Comparison of ENCODE assay signal across 12 mouse cellular contexts in genomic region chr11:29715499-29715898, GRCm38 (mm10). TPM values are rescaled to one million over a fixed set of nuclear protein-coding genes. Genes with fewer than 3 reads are reported as not detected.
DNase-seq lines count a peak whose midpoint lies in the region; ATAC-seq and TF ChIP-seq lines count a peak whose summit lies in the region.
"Had no signal": no experiment of that assay in that cellular context is flagged by ENCODE, and none has a peak within 500 bp of the region (broad histone marks: within the 10 kb centered on the region; RNA-seq: fewer than 3 reads in every experiment).

No protein-coding gene starts in this region.

- peak; percentile 51 for TF ChIP-seq CTCF in kidney, postnatal 0 days (IDR thresholded peaks at IDR 0.05; ENCODE audit: low read depth)
- peak; percentile 58 for TF ChIP-seq CTCF in midbrain, postnatal 0 days (IDR thresholded peaks at IDR 0.05)

- H3K27me3 ChIP-seq in kidney, postnatal 0 days (ENCODE audit: insufficient read depth, low read length): no peaks in the 10 kb centered on the region
- H3K27me3 ChIP-seq in midbrain, postnatal 0 days (ENCODE audit: insufficient read depth, low read length): no peaks in the 10 kb centered on the region
- no peaks in the 10 kb centered on the region for H3K27me3 ChIP-seq in midbrain, embryonic 13.5 days
- H3K27me3 ChIP-seq: hindbrain, embryonic 15.5 days; liver, embryonic 13.5 days had no signal

- no peak overlapping the region for H3K4me3 ChIP-seq in kidney, postnatal 0 days (replicated peaks; ENCODE audit: low read depth, low read length)
- no peak overlapping the region for H3K4me3 ChIP-seq in midbrain, postnatal 0 days (ENCODE audit: low read depth, low read length)
- H3K4me3 ChIP-seq in midbrain, embryonic 13.5 days (replicated peaks): no peak overlapping the region
- H3K4me3 ChIP-seq: hindbrain, embryonic 15.5 days; liver, embryonic 13.5 days had no signal

- 86% methylated on average over 3 of the region's 3 CpGs for WGBS in kidney, postnatal 0 days
- WGBS in midbrain, postnatal 0 days: 86% methylated on average over 3 of the region's 3 CpGs
- 95% methylated on average over 3 of the region's 3 CpGs for WGBS in midbrain, embryonic 13.5 days

- ATAC-seq in kidney, postnatal 0 days (replicated peaks; ENCODE audit: low FRiP score, low read depth): no peak
- ATAC-seq in midbrain, postnatal 0 days (ENCODE audit: low FRiP score): no peak
- no peak for ATAC-seq in midbrain, embryonic 13.5 days

- no peak overlapping the region for H3K27ac ChIP-seq in kidney, postnatal 0 days
- no peak overlapping the region for H3K27ac ChIP-seq in midbrain, postnatal 0 days (ENCODE audit: low read depth, low read length)
- no peak overlapping the region for H3K27ac ChIP-seq in midbrain, embryonic 13.5 days
- H3K27ac ChIP-seq: hindbrain, embryonic 15.5 days; liver, embryonic 13.5 days had no signal

- H3K9me3 ChIP-seq in kidney, postnatal 0 days (replicated peaks; ENCODE audit: low read length): no peaks in the 10 kb centered on the region
- H3K9me3 ChIP-seq in midbrain, postnatal 0 days (ENCODE audit: low read length): no peaks in the 10 kb centered on the region
- no peaks in the 10 kb centered on the region for H3K9me3 ChIP-seq in midbrain, embryonic 13.5 days
- H3K9me3 ChIP-seq: hindbrain, embryonic 15.5 days; liver, embryonic 13.5 days had no signal

- H3K36me3 ChIP-seq in kidney, postnatal 0 days (ENCODE audit: insufficient read depth, low read length): no peaks in the 10 kb centered on the region
- 0 out of 2 replicates have a peak, but pooled peaks cover 2% of the 10 kb centered on the region for H3K36me3 ChIP-seq in midbrain, postnatal 0 days (ENCODE audit: insufficient read depth, low read length)
- H3K36me3 ChIP-seq in midbrain, embryonic 13.5 days: peaks cover 20% of the 10 kb centered on the region
- H3K36me3 ChIP-seq: liver, embryonic 13.5 days had no signal

- peaks cover 8% of the 10 kb centered on the region; the same call in 1 of the 2 replicates for H3K4me1 ChIP-seq in kidney, postnatal 0 days (replicated peaks; ENCODE audit: insufficient read depth, low read length)
- H3K4me1 ChIP-seq in midbrain, postnatal 0 days (ENCODE audit: insufficient read depth, low read length): no peaks in the 10 kb centered on the region; the same call in 1 of the 2 replicates
- H3K4me1 ChIP-seq in midbrain, embryonic 13.5 days (replicated peaks): peaks cover 14% of the 10 kb centered on the region

- DNase-seq in kidney, postnatal 0 days (ENCODE audit: low spot score): peak; percentile 33
- DNase-seq in kidney, adult 8-10 months: no peak
- no peak for DNase-seq in midbrain, postnatal 0 days (ENCODE audit: low spot score)
- DNase-seq in adipocyte (ENCODE audit: low spot score): peak; percentile 46
- DNase-seq in thymus, postnatal 0 days (ENCODE audit: low spot score): no peak
- no peak for DNase-seq in cerebellum, adult 9-11 months
- DNase-seq: kidney, adult 18-20 months; liver, embryonic 13.5 days; right cerebral cortex, postnatal 25 days had no signal

- no peak overlapping the region for H3K9ac ChIP-seq in kidney, postnatal 0 days (ENCODE audit: low read depth, low read length)
- no peak overlapping the region for H3K9ac ChIP-seq in midbrain, postnatal 0 days (replicated peaks; ENCODE audit: low read length, poor library complexity, severe bottlenecking)
- no peak overlapping the region for H3K9ac ChIP-seq in midbrain, embryonic 13.5 days (replicated peaks)
- H3K9ac ChIP-seq: hindbrain, embryonic 15.5 days; liver, embryonic 13.5 days had no signal

- no peak overlapping the region for H3K4me2 ChIP-seq in kidney, postnatal 0 days (ENCODE audit: low read length)
- H3K4me2 ChIP-seq in midbrain, postnatal 0 days (ENCODE audit: low read depth, low read length, poor library complexity, severe bottlenecking): no peak overlapping the region
- H3K4me2 ChIP-seq in midbrain, embryonic 13.5 days (replicated peaks): no peak overlapping the region
- H3K4me2 ChIP-seq: heart, embryonic 11.5 days; hindbrain, embryonic 15.5 days; liver, embryonic 13.5 days had no signal

RNA-seq across cellular contexts. Expression of gene Rtn4, which starts 22.8 kb away (rescaled TPM):
- 62.2 and 75.0 TPM in 2 replicates for polyA plus RNA-seq in kidney, postnatal 0 days (2015; fragmentation: Nextera tagmentation; extraction: Ambion mirVana)
- 322 and 368 TPM in 2 replicates for total RNA-seq in midbrain, postnatal 0 days (2014; rRNA removed)
- polyA plus RNA-seq in midbrain, postnatal 0 days (2015; fragmentation: Nextera tagmentation; extraction: Ambion mirVana): 144 and 153 TPM in 2 replicates
- polyA plus RNA-seq in midbrain, embryonic 13.5 days (2015; fragmentation: Nextera tagmentation; extraction: Ambion mirVana): 111 and 113 TPM in 2 replicates
- 34.9 and 47.1 TPM in 2 replicates for polyA plus RNA-seq in thymus, postnatal 0 days (2015; fragmentation: Nextera tagmentation; extraction: Ambion mirVana)

Comparison
In these comparisons a context has a peak if more than half of its experiments do, and no peak if none do; other contexts are left out.
1. DNase-seq: peak in kidney, postnatal 0 days (single experiment) and adipocyte (single experiment); none in kidney, adult 8-10 months (0 of 2), midbrain, postnatal 0 days (single experiment), thymus, postnatal 0 days (single experiment) and cerebellum, adult 9-11 months (single experiment).